7 mouse cellular contexts compared by ENCODE assay signal in the genomic region with DNA sequence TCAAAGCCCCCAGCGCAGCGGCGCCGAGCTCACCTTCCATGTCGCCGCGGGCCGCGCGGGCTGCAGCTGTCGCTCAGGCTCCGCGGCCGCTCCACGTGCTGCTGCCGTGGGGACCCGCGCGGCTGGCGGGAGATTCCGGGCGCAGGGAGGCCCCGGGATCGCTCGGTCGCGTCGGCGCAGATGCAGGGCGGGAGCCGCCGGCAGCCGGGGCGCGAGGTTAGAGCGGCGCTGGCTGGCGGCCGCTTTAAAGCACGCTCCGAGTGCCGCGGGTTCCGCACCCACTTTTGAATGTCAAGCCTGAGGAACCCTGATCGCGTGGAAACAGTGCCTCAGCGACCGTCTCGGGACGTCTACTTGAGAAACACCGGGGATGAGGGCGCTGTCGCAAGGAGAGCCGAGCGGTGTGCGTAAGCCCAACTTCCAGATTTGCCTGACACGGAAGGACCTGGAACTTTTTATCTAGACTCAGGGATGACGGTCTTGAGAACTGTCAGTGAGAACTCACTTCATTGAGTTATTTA. TPM values are rescaled to one million over a fixed set of nuclear protein-coding genes. Genes with fewer than 3 reads are reported as not detected.
DNase-seq lines count a peak whose midpoint lies in the region; ATAC-seq and TF ChIP-seq lines count a peak whose summit lies in the region.

A gene (minus strand): TSS at position 321 of the 521 bp plus-strand sequence.

- H3K4me2 ChIP-seq in forebrain, embryonic 13.5 days = peak within 1 kb of the TSS; percentile 75
- H3K4me2 ChIP-seq in hindbrain, embryonic 16.5 days (ENCODE audit: low read length) = peak within 1 kb of the TSS; percentile 77
- peak within 1 kb of the TSS; percentile 41; the same call in 1 of the 2 replicates for H3K4me2 ChIP-seq in liver, embryonic 14.5 days (ENCODE audit: low read depth)
- H3K4me2 ChIP-seq in stomach, embryonic 16.5 days (ENCODE audit: low read depth, low read length) = peak within 1 kb of the TSS; percentile 86

- DNase-seq in ES-CJ7 (ENCODE audit: low read depth, low spot score) = peak; percentile 71
- peak; percentile 46 for DNase-seq in adrenal gland, postnatal 10 days
- no peak for DNase-seq in liver, embryonic 14.5 days (ENCODE audit: low read depth in 3 of 3, low spot score in 3 of 3)
- DNase-seq in neural tube, embryonic 10.5 days (ENCODE audit: extremely low spot score, low spot score) = peak; percentile 72

- TF ChIP-seq CTCF in liver, embryonic 14.5 days (IDR thresholded peaks at IDR 0.05; ENCODE audit: low read depth) = no peak

- no peak for ATAC-seq in forebrain, embryonic 13.5 days
- ATAC-seq in hindbrain, embryonic 16.5 days = no peak
- no peak for ATAC-seq in liver, embryonic 14.5 days (ENCODE audit: insufficient read depth)
- ATAC-seq in stomach, embryonic 16.5 days (ENCODE audit: insufficient read depth, low FRiP score) = peak; percentile 17; the same call in 1 of the 2 replicates

- TF ChIP-seq EP300 in liver, embryonic 14.5 days (IDR thresholded peaks at IDR 0.05; ENCODE audit: low read depth) = no peak

- H3K9me3 ChIP-seq in forebrain, embryonic 13.5 days (replicated peaks) = no peaks in the 10 kb centered on the region
- H3K9me3 ChIP-seq in hindbrain, embryonic 16.5 days (ENCODE audit: control insufficient read depth, low read length) = no peaks in the 10 kb centered on the region
- H3K9me3 ChIP-seq in liver, embryonic 14.5 days (ENCODE audit: control insufficient read depth, low read length) = no peaks in the 10 kb centered on the region
- H3K9me3 ChIP-seq in stomach, embryonic 16.5 days (replicated peaks; ENCODE audit: control insufficient read depth, low read length) = no peaks in the 10 kb centered on the region

- H3K27me3 ChIP-seq in forebrain, embryonic 13.5 days = peaks cover 91% of the 10 kb centered on the region
- peaks cover 56% of the 10 kb centered on the region for H3K27me3 ChIP-seq in hindbrain, embryonic 16.5 days (replicated peaks; ENCODE audit: control insufficient read depth, insufficient read depth, low read length)
- peaks cover 80% of the 10 kb centered on the region for H3K27me3 ChIP-seq in liver, embryonic 14.5 days (ENCODE audit: control insufficient read depth, insufficient read depth, low read length)
- peaks cover 61% of the 10 kb centered on the region for H3K27me3 ChIP-seq in stomach, embryonic 16.5 days (ENCODE audit: control insufficient read depth, insufficient read depth, low read length)

- WGBS in forebrain, embryonic 13.5 days = under 1% methylated on average over 57 of the region's 58 CpGs
- under 1% methylated on average over 58 of the region's 58 CpGs for WGBS in hindbrain, embryonic 16.5 days
- WGBS in liver, embryonic 14.5 days (ENCODE audit: insufficient replicate concordance) = 2% methylated on average over 55 of the region's 58 CpGs
- whole genome bisulfite sequencing in stomach, embryonic 16.5 days = under 1% methylated on average over 58 of the region's 58 CpGs

- H3K4me3 ChIP-seq in forebrain, embryonic 13.5 days = peak within 1 kb of the TSS; percentile 44
- peak within 1 kb of the TSS; percentile 44 for H3K4me3 ChIP-seq in hindbrain, embryonic 16.5 days (ENCODE audit: low read length)
- H3K4me3 ChIP-seq in liver, embryonic 14.5 days (ENCODE audit: insufficient read depth in 1 of 2, low read depth in 2 of 2, low read length in 2 of 2) = peak within 1 kb of the TSS in 1 of 2 experiments; percentile 17; a peak in 2 of 4 replicates
- peak within 1 kb of the TSS; percentile 47 for H3K4me3 ChIP-seq in stomach, embryonic 16.5 days (replicated peaks; ENCODE audit: low read length)

- peaks cover 10% of the 10 kb centered on the region; the same call in 1 of the 2 replicates for H3K4me1 ChIP-seq in forebrain, embryonic 13.5 days
- H3K4me1 ChIP-seq in hindbrain, embryonic 16.5 days (ENCODE audit: control insufficient read depth, insufficient read depth, low read depth, low read length) = peaks cover 11% of the 10 kb centered on the region
- H3K4me1 ChIP-seq in liver, embryonic 14.5 days (replicated peaks; ENCODE audit: control insufficient read depth in 2 of 2, insufficient read depth in 2 of 2, low read length in 1 of 2) = peaks cover 5 to 6% of the 10 kb centered on the region in 2 experiments
- peaks cover 11% of the 10 kb centered on the region for H3K4me1 ChIP-seq in stomach, embryonic 16.5 days (ENCODE audit: control insufficient read depth, insufficient read depth, low read length)

- H3K9ac ChIP-seq in forebrain, embryonic 13.5 days = peak within 1 kb of the TSS; percentile 48
- peak within 1 kb of the TSS; percentile 51 for H3K9ac ChIP-seq in hindbrain, embryonic 16.5 days (ENCODE audit: low read depth, low read length)
- no peak within 1 kb of the TSS for H3K9ac ChIP-seq in liver, embryonic 14.5 days (replicated peaks)
- H3K9ac ChIP-seq in stomach, embryonic 16.5 days (ENCODE audit: low read length) = peak within 1 kb of the TSS; percentile 64

- no peak within 1 kb of the TSS for H3K27ac ChIP-seq in forebrain, embryonic 13.5 days
- no peak within 1 kb of the TSS for H3K27ac ChIP-seq in hindbrain, embryonic 16.5 days (ENCODE audit: low read depth, low read length)
- H3K27ac ChIP-seq in liver, embryonic 14.5 days = no peak within 1 kb of the TSS
- H3K27ac ChIP-seq in stomach, embryonic 16.5 days (ENCODE audit: low read length) = no peak within 1 kb of the TSS

- H3K36me3 ChIP-seq in forebrain, embryonic 13.5 days (ENCODE audit: poor library complexity, severe bottlenecking) = no peaks in the 10 kb centered on the region
- H3K36me3 ChIP-seq in hindbrain, embryonic 16.5 days (ENCODE audit: control insufficient read depth, insufficient read depth, low read length) = no peaks in the 10 kb centered on the region
- H3K36me3 ChIP-seq in liver, embryonic 14.5 days (replicated peaks; ENCODE audit: control insufficient read depth, insufficient read depth, low read depth) = no peaks in the 10 kb centered on the region
- no peaks in the 10 kb centered on the region for H3K36me3 ChIP-seq in stomach, embryonic 16.5 days (ENCODE audit: control insufficient read depth, insufficient read depth, low read length)

RNA-seq across cellular contexts. Expression of the gene that starts here (rescaled TPM):
- 1 to 10 TPM; 3.2 to 4.5 TPM for total RNA-seq in adrenal gland, postnatal 10 days (2021)
- not detected in 2 replicates for polyA plus RNA-seq in forebrain, embryonic 13.5 days (2015; fragmentation: Nextera tagmentation; extraction: Ambion mirVana)
- 0.35 and 0.45 TPM in 2 replicates for polyA plus RNA-seq in hindbrain, embryonic 16.5 days (2015; fragmentation: Nextera tagmentation; extraction: Ambion mirVana)
- polyA plus RNA-seq in liver, embryonic 14.5 days (2012; rRNA removed) = 0.15 and 0.27 TPM in 2 replicates
- polyA plus RNA-seq in liver, embryonic 14.5 days (2014; fragmentation: Nextera tagmentation; extraction: Ambion mirVana) = 0.05 and 0.10 TPM in 2 replicates
- polyA plus RNA-seq in stomach, embryonic 16.5 days (2015; fragmentation: Nextera tagmentation; extraction: Ambion mirVana) = 0.31 and 0.54 TPM in 2 replicates

Comparison
In these comparisons a context has a peak if more than half of its experiments do, and no peak if none do; other contexts are left out.
1. Peak in ATAC-seq, H3K4me3 ChIP-seq, H3K9ac ChIP-seq and H3K4me2 ChIP-seq in stomach, embryonic 16.5 days; RNA of the gene not detected or under 1 TPM.
2. DNase-seq: peak in ES-CJ7 (single experiment), adrenal gland, postnatal 10 days (single experiment) and neural tube, embryonic 10.5 days (single experiment); none in liver, embryonic 14.5 days (0 of 3).
3. Peak in every context shown above with its lines, with median percentiles within 50 percentile points of each other: H3K4me2 ChIP-seq.